Mouse (Mus musculus) midbrain, embryonic 13.5 days (tissue): ENCODE measurements around the gene Rmdn2. TPM values are rescaled to one million over a fixed set of nuclear protein-coding genes. Genes with fewer than 3 reads are reported as not detected.
A peak's percentile ranks its signal among the peaks of the same experiment; 100 is the strongest.

Experiments
- ATAC-seq: fragments of 200-750 bp; cut with Nextera tagmentation; 2 replicates; pipeline ENCODE4 v1.8.0; 2017; ENCODE audit warnings: mild to moderate bottlenecking, moderate TSS enrichment, moderate library complexity
- H3K27ac ChIP-seq: fragments of 300-500 bp; sonication (generic); 2 replicates; pipeline ENCODE4 v1.5.1; 2015; ENCODE audit warnings: inconsistent platforms, mild to moderate bottlenecking, moderate library complexity
- H3K27me3 ChIP-seq: fragments of 300-500 bp; sonication (generic); 2 replicates; pipeline ENCODE4 v1.6.1; 2015; ENCODE audit warnings: mild to moderate bottlenecking, inconsistent platforms
- H3K36me3 ChIP-seq: fragments of 300-500 bp; sonication (generic); 2 replicates; pipeline ENCODE4 v1.6.1; 2015; ENCODE audit warnings: mild to moderate bottlenecking, inconsistent platforms
- H3K4me1 ChIP-seq: fragments of 300-500 bp; sonication (generic); replicated peaks from 2 replicates; pipeline ENCODE4 v1.6.1; 2015; ENCODE audit warnings: inconsistent platforms
- H3K4me2 ChIP-seq: fragments of 300-500 bp; sonication (generic); replicated peaks from 2 replicates; pipeline ENCODE4 v1.6.1; 2015; ENCODE audit warnings: moderate library complexity, mild to moderate bottlenecking, inconsistent platforms
- H3K4me3 ChIP-seq: fragments of 300-500 bp; sonication (generic); replicated peaks from 2 replicates; pipeline ENCODE4 v1.5.1; 2015; ENCODE audit warnings: mild to moderate bottlenecking, inconsistent platforms
- H3K9ac ChIP-seq: fragments of 300-500 bp; sonication (generic); replicated peaks from 2 replicates; pipeline ENCODE4 v1.6.1; 2015; ENCODE audit warnings: mild to moderate bottlenecking, inconsistent platforms
- H3K9me3 ChIP-seq: fragments of 300-500 bp; sonication (generic); 2 replicates; pipeline ENCODE4 v1.6.1; 2016; ENCODE audit warnings: mild to moderate bottlenecking, inconsistent platforms
- WGBS: fragments of 180-500 bp; shearing (Covaris S2); methylation state at CpG from one replicate; pipeline ENCODE4 v1.1.7; 2015; 5-methylcytosine and 5-hydroxymethylcytosine counted together
- polyA plus RNA-seq: library from polyadenylated mRNA; unstranded; fragments of >200 nt; fragmentation: Nextera tagmentation; extraction: Ambion mirVana; gene quantifications from 2 replicates; pipeline ENCODE4 v1.2.1, GENCODE M21; 2015

Rmdn2 gene
- polyA plus RNA-seq, 1 experiment from 2014 or later: 5.9 TPM

DNA sequence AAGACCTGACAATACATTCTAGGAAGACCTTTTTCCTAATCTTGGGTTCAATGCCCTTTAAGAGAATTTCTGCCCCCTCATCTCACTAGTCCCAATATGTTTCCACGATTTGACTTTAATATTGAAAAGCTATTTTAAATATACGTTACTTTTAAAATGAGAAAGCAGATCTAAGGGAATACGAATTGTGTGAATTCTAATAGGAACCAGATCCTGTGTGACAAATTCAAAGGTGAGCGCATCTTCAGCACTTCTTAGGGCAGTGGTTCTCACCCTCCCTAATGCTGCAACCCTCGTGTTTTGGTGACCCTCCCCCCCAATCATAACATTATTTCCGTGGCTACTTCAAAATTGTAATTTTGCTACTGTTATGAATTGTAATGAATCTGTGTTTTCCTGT lies 100.3 kb downstream of the Rmdn2 start:
- peaks cover 85% of the 10 kb centered on the region for H3K27me3 ChIP-seq
- H3K27ac ChIP-seq: no peak overlapping the region
- H3K4me3 ChIP-seq: no peak overlapping the region
- no peaks in the 10 kb centered on the region for H3K9me3 ChIP-seq
- no peak for ATAC-seq
- 9% methylated on average over 6 of the region's 6 CpGs for WGBS
- H3K9ac ChIP-seq: no peak overlapping the region
- H3K36me3 ChIP-seq: no peaks in the 10 kb centered on the region
- no peak overlapping the region for H3K4me2 ChIP-seq
- H3K4me1 ChIP-seq: peaks cover 33% of the 10 kb centered on the region

DNA sequence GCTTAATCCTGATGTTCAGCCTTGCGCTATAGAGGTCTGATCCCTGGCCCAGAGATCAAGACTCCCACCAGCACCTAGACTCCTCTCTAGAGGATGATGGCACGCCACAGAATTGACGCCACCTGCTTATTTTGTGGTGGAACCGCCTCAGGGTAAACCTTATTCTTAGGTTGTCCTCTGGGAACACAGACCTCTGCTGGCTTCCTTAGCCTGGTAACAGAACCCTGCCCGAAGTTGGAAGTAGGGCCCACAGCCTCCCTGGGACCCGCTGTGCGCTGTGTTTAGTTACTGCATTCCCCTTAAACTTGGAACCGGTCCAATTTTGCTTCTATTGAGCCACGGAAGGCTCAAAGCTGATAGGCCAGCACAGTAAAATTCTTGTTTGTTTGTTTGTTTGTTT lies 100.9 kb downstream of the Rmdn2 start:
- Histone ChIP-seq H3K9ac (no peak overlapping the region), H3K9me3 (no peaks in the 10 kb centered on the region), H3K4me1 (peaks cover 33% of the 10 kb centered on the region), H3K4me2 (peak overlapping the region; percentile 85; the same call in 1 of the 2 replicates), H3K27me3 (peaks cover 85% of the 10 kb centered on the region), H3K36me3 (no peaks in the 10 kb centered on the region), H3K27ac (no peak overlapping the region), H3K4me3 (no peak overlapping the region)
- no peak for ATAC-seq
- WGBS: 3% methylated on average over 9 of the region's 9 CpGs

DNA sequence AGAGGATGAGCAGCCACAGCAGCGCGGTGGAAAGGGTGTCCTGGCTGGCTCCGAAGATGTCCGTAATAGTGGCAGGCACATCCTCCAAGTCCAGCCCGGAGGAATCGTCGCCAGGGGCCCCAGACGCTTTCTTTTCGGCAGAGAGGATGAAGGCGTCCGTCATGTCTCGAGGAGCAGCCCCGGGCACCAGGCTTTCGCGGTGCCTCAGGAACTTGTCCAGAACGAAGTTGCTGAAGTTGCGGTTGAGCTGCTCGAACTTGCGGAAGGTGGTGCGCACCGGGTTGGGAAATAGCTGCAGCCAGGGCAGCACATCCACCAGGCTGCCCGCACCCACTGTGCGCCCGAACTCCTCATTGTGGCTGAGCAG lies 101.6 kb downstream of the Rmdn2 start:
- Histone ChIP-seq H3K4me2 (peak overlapping the region; percentile 85), H3K9me3 (no peaks in the 10 kb centered on the region), H3K27me3 (peaks cover 83% of the 10 kb centered on the region), H3K4me3 (peak overlapping the region; percentile 47), H3K27ac (no peak overlapping the region), H3K4me1 (peaks cover 33% of the 10 kb centered on the region), H3K36me3 (no peaks in the 10 kb centered on the region), H3K9ac (peak overlapping the region; percentile 56)
- under 1% methylated on average over 24 of the region's 24 CpGs for WGBS
- no peak for ATAC-seq

DNA sequence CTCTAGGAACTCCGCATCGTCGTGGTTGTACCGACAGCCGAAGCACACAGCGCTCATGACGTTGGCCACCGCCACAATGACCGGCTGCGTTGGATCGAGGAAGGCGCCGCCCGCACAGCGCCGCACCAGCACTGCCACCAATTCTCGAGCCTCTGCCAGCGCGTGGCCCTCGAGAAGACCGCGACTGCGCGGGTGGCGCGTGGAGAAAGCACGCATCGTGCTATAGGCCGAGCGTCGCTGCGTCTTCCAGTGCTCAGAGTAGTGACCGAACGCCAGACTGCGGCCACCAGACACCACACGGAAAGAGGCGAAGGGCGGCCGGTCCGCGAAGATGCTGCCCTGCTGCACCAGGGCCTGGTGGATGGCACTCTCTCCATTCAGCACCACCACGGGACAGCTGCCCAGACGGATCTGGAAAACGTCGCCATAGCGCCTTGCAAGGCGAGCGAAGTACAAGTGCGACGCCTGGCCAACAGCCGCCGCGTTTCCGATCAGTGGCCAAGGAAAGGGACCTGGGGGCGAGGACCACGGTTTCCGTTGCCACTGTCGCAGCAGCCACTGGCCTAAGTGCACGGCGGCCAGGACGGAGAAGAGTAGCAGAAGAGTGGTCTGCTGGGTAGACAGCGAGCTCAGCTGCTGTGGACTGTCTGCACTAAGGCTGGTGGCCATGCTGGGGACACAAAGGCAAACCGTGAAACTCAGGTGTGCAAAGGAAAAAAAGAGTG lies 102.1 kb downstream of the Rmdn2 start:
- WGBS: under 1% methylated on average over 63 of the region's 63 CpGs

DNA sequence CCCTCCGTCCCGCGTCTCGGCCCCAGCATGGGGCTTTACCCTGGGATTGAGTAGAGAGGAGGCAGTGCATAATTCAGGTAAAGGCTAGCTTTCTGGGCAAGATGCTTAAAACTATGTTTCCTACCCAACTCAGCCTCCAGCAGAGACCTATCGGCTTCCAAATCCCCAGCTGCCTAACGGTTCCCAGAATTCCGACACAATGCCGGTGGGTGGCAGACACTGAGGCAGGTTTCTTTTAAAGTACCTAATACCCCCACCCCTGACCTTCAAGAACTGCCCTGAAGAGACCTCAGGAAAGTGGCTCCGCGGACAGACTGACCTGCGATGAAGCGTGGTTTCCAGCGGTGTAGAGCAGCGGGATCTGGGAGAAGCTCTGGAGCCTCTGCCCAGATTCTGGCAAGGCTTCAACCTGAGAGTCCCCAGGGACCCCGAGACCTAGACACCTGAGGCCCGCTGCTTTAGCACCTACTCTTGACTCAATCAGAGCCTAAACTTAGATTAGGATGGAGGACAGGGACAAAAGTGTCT lies 102.8 kb downstream of the Rmdn2 start:
- peak overlapping the region; percentile 56; the same call in 1 of the 2 replicates for H3K9ac ChIP-seq
- no peak for ATAC-seq
- peak overlapping the region; percentile 85 for H3K4me2 ChIP-seq
- WGBS: 0% methylated on average over 16 of the region's 16 CpGs
- no peak overlapping the region for H3K27ac ChIP-seq
- peak overlapping the region; percentile 47 for H3K4me3 ChIP-seq
- H3K36me3 ChIP-seq: no peaks in the 10 kb centered on the region
- no peaks in the 10 kb centered on the region for H3K9me3 ChIP-seq
- H3K27me3 ChIP-seq: peaks cover 80% of the 10 kb centered on the region
- H3K4me1 ChIP-seq: peaks cover 33% of the 10 kb centered on the region

More for the DNA sequence above, 102.1 kb downstream of the Rmdn2 start:
- ATAC-seq: peak; percentile 53
- Histone ChIP-seq H3K4me3 (peak overlapping the region; percentile 47), H3K36me3 (no peaks in the 10 kb centered on the region), H3K27ac (no peak overlapping the region), H3K4me1 (peaks cover 33% of the 10 kb centered on the region), H3K9me3 (no peaks in the 10 kb centered on the region), H3K4me2 (peak overlapping the region; percentile 85), H3K9ac (peak overlapping the region; percentile 56), H3K27me3 (peaks cover 81% of the 10 kb centered on the region)

DNA sequence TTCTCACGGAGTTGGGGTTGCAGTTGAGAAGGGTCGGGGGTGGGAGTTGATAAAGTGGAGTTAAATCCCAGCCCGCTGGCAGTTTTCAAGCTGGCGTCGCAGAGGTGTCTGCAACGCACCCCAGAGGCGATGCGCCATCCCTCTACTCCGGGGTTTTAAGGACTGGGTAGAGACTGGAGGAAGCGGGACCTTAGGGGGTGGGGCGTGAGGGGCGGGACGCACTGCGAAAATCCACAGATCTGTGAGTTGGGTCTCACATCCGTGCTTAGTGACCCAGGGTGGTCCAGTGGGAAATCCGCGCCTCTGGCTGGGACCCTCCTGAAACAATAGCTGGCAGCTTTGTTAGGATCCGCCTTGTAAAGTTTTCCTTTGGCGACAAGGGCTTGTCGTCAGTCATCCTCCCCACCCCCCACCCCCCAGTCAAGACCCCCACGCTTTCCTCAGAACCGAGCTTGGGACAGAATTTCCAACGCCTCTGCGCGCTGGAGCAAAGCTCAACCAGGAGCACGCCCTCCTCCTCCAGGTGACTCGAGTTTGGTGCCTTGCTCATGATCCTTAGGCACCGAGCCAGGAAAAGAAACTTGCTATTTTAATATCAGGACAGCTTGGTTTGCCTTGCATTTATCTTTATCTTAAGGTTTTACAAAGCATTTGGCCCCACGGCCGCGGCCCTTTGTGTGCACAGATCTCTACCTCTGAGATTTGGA lies 103.4 kb downstream of the Rmdn2 start, which contains the start of gene Cyp1b1:
Cyp1b1 (minus strand) TSS at position 131 of the 707 bp plus-strand sequence.
- peaks cover 33% of the 10 kb centered on the region for H3K4me1 ChIP-seq
- H3K9ac ChIP-seq: peak within 1 kb of the TSS; percentile 60
- no peaks in the 10 kb centered on the region for H3K9me3 ChIP-seq
- peak; percentile 51 for ATAC-seq
- under 1% methylated on average over 31 of the region's 31 CpGs for WGBS
- no peak within 1 kb of the TSS for H3K27ac ChIP-seq
- no peaks in the 10 kb centered on the region for H3K36me3 ChIP-seq
- peaks cover 74% of the 10 kb centered on the region for H3K27me3 ChIP-seq
- peak within 1 kb of the TSS; percentile 47 for H3K4me3 ChIP-seq
- H3K4me2 ChIP-seq: peak within 1 kb of the TSS; percentile 85

DNA sequence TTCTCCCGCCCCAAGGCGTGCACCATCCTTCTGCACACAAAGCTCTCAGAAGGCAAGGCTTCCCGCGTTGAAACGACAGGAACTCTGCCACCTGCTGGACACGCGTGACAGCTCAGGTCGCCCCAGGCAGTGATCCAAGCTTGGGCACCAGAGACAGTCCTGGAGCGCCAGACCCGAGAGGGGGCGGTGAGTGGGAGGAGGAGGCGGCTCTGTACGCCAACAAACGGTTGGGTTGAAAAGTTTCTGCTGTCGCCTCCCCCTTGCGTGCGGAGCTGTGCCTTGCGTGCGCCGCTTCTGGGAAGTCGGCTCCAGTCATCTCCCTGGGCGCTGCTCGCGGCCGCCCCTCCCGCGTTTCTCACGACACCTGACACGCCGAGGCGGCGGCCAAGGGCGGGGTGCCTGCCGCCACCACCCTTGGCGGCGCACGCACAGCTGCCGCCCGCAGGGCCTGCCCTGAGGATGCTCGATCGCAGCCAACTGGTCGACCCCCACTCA lies 104.0 kb downstream of the Rmdn2 start:
- WGBS: under 1% methylated on average over 42 of the region's 42 CpGs
- H3K36me3 ChIP-seq: no peaks in the 10 kb centered on the region
- H3K27me3 ChIP-seq: peaks cover 68% of the 10 kb centered on the region
- H3K4me3 ChIP-seq: peak overlapping the region; percentile 47
- peak overlapping the region; percentile 60 for H3K9ac ChIP-seq
- no peaks in the 10 kb centered on the region for H3K9me3 ChIP-seq
- H3K27ac ChIP-seq: no peak overlapping the region
- peak overlapping the region; percentile 85 for H3K4me2 ChIP-seq
- H3K4me1 ChIP-seq: peaks cover 33% of the 10 kb centered on the region
- peak; percentile 89 for ATAC-seq

DNA sequence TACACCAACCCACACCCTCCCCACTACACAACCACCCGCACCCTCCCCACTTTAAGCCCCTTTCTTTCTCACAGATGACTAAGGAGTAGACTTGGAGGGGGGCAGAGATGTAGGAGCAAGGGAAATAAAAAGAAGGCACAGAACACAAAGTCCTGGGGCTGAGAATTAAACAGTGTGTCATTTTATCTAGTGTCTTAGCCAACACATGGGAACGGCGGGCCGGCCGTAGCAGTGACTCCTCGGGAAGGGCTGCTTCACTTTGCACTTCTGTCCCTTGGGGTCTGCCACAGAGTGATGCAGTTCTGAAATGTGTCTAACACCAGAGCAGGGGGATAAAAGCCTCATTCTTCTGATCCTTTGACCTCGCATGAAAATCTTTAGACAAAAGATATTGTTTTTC lies 109.0 kb downstream of the Rmdn2 start:
- H3K36me3 ChIP-seq: no peaks in the 10 kb centered on the region
- H3K27ac ChIP-seq: no peak overlapping the region
- peaks cover 4% of the 10 kb centered on the region for H3K4me1 ChIP-seq
- H3K9me3 ChIP-seq: no peaks in the 10 kb centered on the region
- WGBS: 77% methylated on average over 7 of the region's 7 CpGs
- no peak for ATAC-seq
- no peak overlapping the region for H3K4me2 ChIP-seq
- peaks cover 22% of the 10 kb centered on the region for H3K27me3 ChIP-seq
- no peak overlapping the region for H3K9ac ChIP-seq
- no peak overlapping the region for H3K4me3 ChIP-seq

DNA sequence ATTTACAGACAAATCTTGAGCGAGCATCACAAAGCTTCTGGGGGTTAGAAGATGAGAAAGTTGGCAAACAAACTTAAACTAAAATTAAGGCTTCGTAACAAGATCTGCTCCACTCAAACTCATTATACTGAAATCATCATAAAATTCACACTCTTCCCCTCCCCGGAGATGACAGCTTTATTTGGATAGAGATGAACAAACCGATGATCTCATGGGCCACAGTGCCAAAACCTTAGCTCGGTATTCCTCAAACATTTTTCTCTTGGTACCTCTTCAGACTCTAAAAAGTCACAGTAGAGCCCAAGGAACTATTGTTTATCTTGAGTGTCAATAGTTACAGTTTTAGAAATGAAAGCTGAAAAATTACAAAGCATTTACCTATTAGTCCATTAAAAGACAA lies 115.0 kb downstream of the Rmdn2 start:
- H3K36me3 ChIP-seq: no peaks in the 10 kb centered on the region
- no peak for ATAC-seq
- WGBS: 91% methylated on average over 5 of the region's 5 CpGs

DNA sequence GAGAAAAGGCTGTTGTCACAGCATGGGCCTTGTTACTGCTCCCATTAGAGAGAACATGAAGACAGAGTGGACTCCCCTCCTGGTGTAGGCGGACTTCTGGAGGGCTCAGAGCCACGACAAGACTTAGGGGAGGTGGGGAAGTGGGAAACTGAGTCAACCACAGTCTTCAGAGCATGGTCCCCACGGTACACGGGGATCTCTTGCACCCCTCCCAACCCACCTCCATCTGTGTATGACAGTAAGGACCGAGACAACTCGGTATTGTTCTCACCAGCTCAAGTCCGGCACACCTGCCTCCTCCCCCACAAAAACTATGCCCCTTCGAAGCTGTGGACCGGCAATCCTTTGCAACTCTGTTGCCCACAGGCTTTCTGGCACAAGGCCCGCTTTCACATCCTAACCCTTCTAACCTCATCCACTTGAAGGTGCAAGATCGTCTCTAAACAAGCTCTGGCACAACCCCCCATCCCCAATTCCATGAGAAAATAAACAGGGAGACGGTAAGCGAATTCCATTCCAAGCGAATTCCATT lies 116.5 kb downstream of the Rmdn2 start:
- Histone ChIP-seq H3K4me2 (peak overlapping the region; percentile 11; the same call in 1 of the 2 replicates), H3K27ac (no peak overlapping the region), H3K4me1 (peaks cover 10% of the 10 kb centered on the region), H3K27me3 (peaks cover 15% of the 10 kb centered on the region), H3K36me3 (no peaks in the 10 kb centered on the region), H3K9ac (no peak overlapping the region), H3K9me3 (no peaks in the 10 kb centered on the region), H3K4me3 (no peak overlapping the region)
- 35% methylated on average over 14 of the region's 14 CpGs for WGBS
- no peak for ATAC-seq

More for the DNA sequence above, 115.0 kb downstream of the Rmdn2 start:
- H3K4me1 ChIP-seq: 0 out of 2 replicates have a peak, but pooled peaks cover 3% of the 10 kb centered on the region
- peaks cover 15% of the 10 kb centered on the region for H3K27me3 ChIP-seq
- no peaks in the 10 kb centered on the region for H3K9me3 ChIP-seq
- no peak overlapping the region for H3K9ac ChIP-seq
- no peak overlapping the region for H3K4me2 ChIP-seq
- H3K27ac ChIP-seq: no peak overlapping the region
- no peak overlapping the region for H3K4me3 ChIP-seq

DNA sequence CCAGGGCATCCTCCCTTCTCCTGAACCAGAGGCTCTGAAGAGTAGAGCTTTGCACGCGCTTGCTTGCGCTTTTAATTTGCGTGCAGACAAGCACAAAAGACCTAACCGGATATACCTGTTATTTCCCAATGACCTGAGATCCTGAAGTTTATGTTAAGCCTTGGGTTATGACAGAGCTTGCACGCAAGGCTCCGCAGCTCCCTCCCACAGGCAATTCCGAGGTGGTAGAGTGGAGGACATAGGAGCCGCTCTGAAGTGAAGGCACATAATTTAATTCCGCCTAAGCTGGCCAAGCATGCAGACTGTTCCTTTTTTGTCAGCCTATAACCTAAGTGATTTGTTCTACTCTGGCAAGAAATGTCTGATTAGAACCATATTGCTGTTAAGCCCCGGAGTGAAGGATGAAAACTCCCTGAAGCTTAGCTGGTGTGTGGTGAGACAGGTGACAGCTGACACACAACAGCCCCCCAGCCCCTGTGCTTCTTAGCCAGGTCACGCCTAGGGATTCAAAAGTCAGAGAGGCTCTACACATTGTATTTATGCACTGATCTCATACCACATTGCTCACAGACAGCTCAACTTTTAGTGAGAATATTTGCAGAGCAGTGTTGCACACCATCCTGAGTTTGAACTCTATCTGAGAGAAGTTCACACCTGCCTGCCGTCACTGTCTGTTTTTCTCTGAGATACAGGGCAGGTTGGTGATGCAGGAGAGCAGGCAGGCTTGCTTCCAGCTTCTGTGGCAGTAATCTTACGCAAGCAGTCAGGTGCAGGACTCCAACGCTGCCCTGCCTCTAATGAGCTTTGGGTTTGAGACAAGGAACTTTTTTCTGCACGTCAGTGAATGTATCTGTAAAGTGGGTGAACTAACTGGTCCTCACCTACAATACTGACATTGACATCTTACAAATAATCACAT lies 117.2 kb downstream of the Rmdn2 start:
- H3K4me2 ChIP-seq: peak overlapping the region; percentile 11; the same call in 1 of the 2 replicates
- no peaks in the 10 kb centered on the region for H3K9me3 ChIP-seq
- no peak overlapping the region for H3K4me3 ChIP-seq
- WGBS: 36% methylated on average over 16 of the region's 16 CpGs
- no peak overlapping the region for H3K27ac ChIP-seq
- 0 out of 2 replicates have a peak, but pooled peaks have one; percentile 34 for ATAC-seq
- H3K36me3 ChIP-seq: no peaks in the 10 kb centered on the region
- peaks cover 15% of the 10 kb centered on the region for H3K27me3 ChIP-seq
- peaks cover 14% of the 10 kb centered on the region for H3K4me1 ChIP-seq
- no peak overlapping the region for H3K9ac ChIP-seq
